Mouse (Mus musculus) bone marrow, adult 2 months (tissue): ENCODE measurements around the gene Vmn1r117.
"Not testable (repeated sequence)": the region's sequence is repeated elsewhere in the genome, so short reads cannot be mapped to it uniquely, and the experiment has no call there.

Experiments
- CTCF ChIP-seq: fragments of 200-500 bp; IDR thresholded peaks from 2 replicates; pipeline ENCODE4 v1.5.1; 2011; ENCODE audit warnings: low read length, control low read depth; ENCODE audit not compliant: control insufficient read depth, insufficient read depth
- POLR2A ChIP-seq: fragments of 200-500 bp; IDR thresholded peaks from 2 replicates; pipeline ENCODE4 v1.6.1; 2011; ENCODE audit warnings: low read depth, mild to moderate bottlenecking, control low read depth, low read length, borderline replicate concordance; ENCODE audit not compliant: control insufficient read depth

DNA sequence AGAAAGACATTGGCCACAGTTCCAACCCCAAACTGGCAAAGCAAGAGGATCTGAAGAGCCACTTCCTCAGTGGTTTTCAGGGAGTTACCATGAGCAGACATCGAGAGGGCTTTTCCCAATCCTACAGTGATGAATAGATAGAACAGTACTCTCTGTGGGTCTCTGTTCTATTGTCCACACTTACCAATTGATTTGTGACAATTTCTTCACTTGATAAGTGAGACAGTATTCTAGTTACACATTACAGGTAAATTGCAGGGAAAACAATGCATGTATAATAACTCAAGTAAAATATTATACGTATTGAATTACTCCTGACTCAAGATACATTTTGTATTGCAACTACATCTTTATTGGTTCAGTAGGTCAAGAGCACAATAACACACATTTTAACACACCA, at the start of gene Vmn1r117:
- TF ChIP-seq CTCF, POLR2A: not testable (repeated sequence)
